Mouse (Mus musculus): ENCODE measurements around the gene Stxbp5l.
A peak's percentile ranks its signal among the peaks of the same experiment; 100 is the strongest.
"Not testable (repeated sequence)": the region's sequence is repeated elsewhere in the genome, so short reads cannot be mapped to it uniquely, and the experiment has no call there.

The Stxbp5l gene

GRCm38 (mm10) chr16:37355621-37356020 lies 29.1 kb downstream of the Stxbp5l start:
- DNase-seq (ENCODE audit: low read depth, low spot score) = no peak
- Histone ChIP-seq H3K27me3 (ENCODE audit: control insufficient read depth, insufficient read depth, low read length, poor library complexity, severe bottlenecking) (no peaks in the 10 kb centered on the region), H3K36me3 (ENCODE audit: control insufficient read depth, insufficient read depth, low read length, poor library complexity, severe bottlenecking) (no peaks in the 10 kb centered on the region)

- Histone ChIP-seq H3K27me3 (ENCODE audit: control insufficient read depth, insufficient read depth, low read length, poor library complexity, severe bottlenecking) (no peaks in the 10 kb centered on the region), H3K36me3 (ENCODE audit: control insufficient read depth, insufficient read depth, low read length, poor library complexity, severe bottlenecking) (no peaks in the 10 kb centered on the region)
- no peak for DNase-seq (ENCODE audit: low read depth, low spot score)
Measured at GRCm38 (mm10) chr16:37347092-37347491, 37.7 kb downstream of the Stxbp5l start.

DNA sequence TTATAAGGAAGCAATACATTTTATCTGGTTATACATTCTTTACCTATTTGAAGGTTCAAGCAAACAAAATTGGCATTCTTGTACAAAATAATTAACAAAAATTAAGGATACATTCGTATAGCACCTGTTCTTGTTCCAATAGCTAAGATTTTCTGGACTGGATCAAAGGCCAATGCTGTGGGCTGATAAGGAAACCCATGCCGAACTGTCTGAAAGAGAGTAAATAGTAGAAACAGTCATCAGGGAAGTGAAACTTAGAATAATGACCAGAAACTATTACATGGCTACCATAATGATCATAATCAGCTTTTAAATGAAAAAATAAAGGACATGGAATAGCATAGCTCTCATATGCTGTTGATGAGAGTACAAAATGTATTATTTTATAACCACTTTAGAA lies 39.8 kb downstream of the Stxbp5l start:
- no peaks in the 10 kb centered on the region for H3K36me3 ChIP-seq (ENCODE audit: control insufficient read depth, insufficient read depth, low read length, poor library complexity, severe bottlenecking)
- no peak for DNase-seq (ENCODE audit: low read depth, low spot score)
- H3K27me3 ChIP-seq (ENCODE audit: control insufficient read depth, insufficient read depth, low read length, poor library complexity, severe bottlenecking) = no peaks in the 10 kb centered on the region

- DNase-seq (ENCODE audit: low read depth, low spot score); H3K36me3 ChIP-seq (ENCODE audit: control insufficient read depth, insufficient read depth, low read length, poor library complexity, severe bottlenecking); H3K27me3 ChIP-seq (ENCODE audit: control insufficient read depth, insufficient read depth, low read length, poor library complexity, severe bottlenecking): not testable (repeated sequence)
Measured at GRCm38 (mm10) chr16:37341446-37341845, 43.3 kb downstream of the Stxbp5l start.

- no peak for DNase-seq (ENCODE audit: low read depth, low spot score)
- Histone ChIP-seq H3K27me3 (ENCODE audit: control insufficient read depth, insufficient read depth, low read length, poor library complexity, severe bottlenecking) (no peaks in the 10 kb centered on the region), H3K36me3 (ENCODE audit: control insufficient read depth, insufficient read depth, low read length, poor library complexity, severe bottlenecking) (no peaks in the 10 kb centered on the region)
Measured at GRCm38 (mm10) chr16:37338177-37338576, 46.6 kb downstream of the Stxbp5l start.

DNA sequence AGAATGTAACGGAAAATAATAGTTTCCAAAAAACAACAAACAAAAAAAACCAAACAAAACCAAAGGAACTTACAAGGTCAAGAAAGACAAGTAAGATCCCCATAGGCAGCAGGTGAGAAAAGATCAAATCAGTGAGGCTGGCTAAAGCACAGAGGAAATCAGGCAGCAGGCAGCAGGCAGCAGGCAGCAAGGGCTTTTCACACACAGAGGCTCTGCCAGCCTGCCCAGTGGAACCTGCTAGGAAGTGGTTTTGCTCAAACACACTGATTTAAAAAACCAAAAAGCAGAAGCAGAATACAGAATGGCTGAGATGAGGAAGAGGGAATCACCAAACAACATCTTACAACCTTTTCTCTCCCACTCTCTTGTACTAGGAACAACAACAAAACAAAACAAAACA lies 47.2 kb downstream of the Stxbp5l start:
- Histone ChIP-seq H3K36me3 (ENCODE audit: control insufficient read depth, insufficient read depth, low read length, poor library complexity, severe bottlenecking) (no peaks in the 10 kb centered on the region), H3K27me3 (ENCODE audit: control insufficient read depth, insufficient read depth, low read length, poor library complexity, severe bottlenecking) (no peaks in the 10 kb centered on the region)
- DNase-seq (ENCODE audit: low read depth, low spot score) = no peak

GRCm38 (mm10) chr16:37304441-37304840 lies 80.3 kb downstream of the Stxbp5l start:
- no peak for DNase-seq (ENCODE audit: low read depth, low spot score)
- Histone ChIP-seq H3K27me3 (ENCODE audit: control insufficient read depth, insufficient read depth, low read length, poor library complexity, severe bottlenecking) (no peaks in the 10 kb centered on the region), H3K36me3 (ENCODE audit: control insufficient read depth, insufficient read depth, low read length, poor library complexity, severe bottlenecking) (no peaks in the 10 kb centered on the region)

- DNase-seq (ENCODE audit: low read depth, low spot score) = no peak
- H3K27me3 ChIP-seq (ENCODE audit: control insufficient read depth, insufficient read depth, low read length, poor library complexity, severe bottlenecking) = no peaks in the 10 kb centered on the region
- H3K36me3 ChIP-seq (ENCODE audit: control insufficient read depth, insufficient read depth, low read length, poor library complexity, severe bottlenecking) = no peaks in the 10 kb centered on the region
Measured at GRCm38 (mm10) chr16:37292593-37292992, 92.2 kb downstream of the Stxbp5l start.

DNA sequence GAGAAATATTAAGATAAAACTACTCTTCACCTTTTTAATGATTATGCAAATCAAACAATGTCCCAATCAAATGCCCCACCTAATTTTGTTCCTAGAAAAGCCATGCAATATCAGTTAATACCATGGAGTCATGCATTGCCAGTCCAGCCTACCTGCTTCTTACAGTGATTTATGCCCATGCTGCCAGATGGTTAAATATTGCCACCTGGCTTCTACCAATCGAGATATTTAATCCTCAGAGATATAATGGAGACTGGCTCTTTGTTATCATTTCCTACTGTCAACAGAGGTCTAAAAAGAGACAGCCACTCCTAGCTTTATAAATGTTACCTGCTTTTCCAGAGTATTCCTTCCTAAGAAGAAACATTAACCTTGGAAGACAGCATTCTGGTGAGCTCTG lies 104.6 kb downstream of the Stxbp5l start:
- no peaks in the 10 kb centered on the region; the same call in 1 of the 2 replicates for H3K27me3 ChIP-seq (ENCODE audit: control insufficient read depth, insufficient read depth, low read length, poor library complexity, severe bottlenecking)
- no peak for DNase-seq (ENCODE audit: low read depth, low spot score)
- no peaks in the 10 kb centered on the region for H3K36me3 ChIP-seq (ENCODE audit: control insufficient read depth, insufficient read depth, low read length, poor library complexity, severe bottlenecking)

GRCm38 (mm10) chr16:37273681-37274080 lies 111.1 kb downstream of the Stxbp5l start:
- Histone ChIP-seq H3K27me3 (ENCODE audit: control insufficient read depth, insufficient read depth, low read length, poor library complexity, severe bottlenecking) (no peaks in the 10 kb centered on the region; the same call in 1 of the 2 replicates), H3K36me3 (ENCODE audit: control insufficient read depth, insufficient read depth, low read length, poor library complexity, severe bottlenecking) (no peaks in the 10 kb centered on the region)
- no peak for DNase-seq (ENCODE audit: low read depth, low spot score)

GRCm38 (mm10) chr16:37261678-37262077 lies 123.1 kb downstream of the Stxbp5l start:
- no peak for DNase-seq (ENCODE audit: low read depth, low spot score)
- no peaks in the 10 kb centered on the region for H3K27me3 ChIP-seq (ENCODE audit: control insufficient read depth, insufficient read depth, low read length, poor library complexity, severe bottlenecking)

GRCm38 (mm10) chr16:37219151-37219550 lies 165.6 kb downstream of the Stxbp5l start:
- DNase-seq (ENCODE audit: low read depth, low spot score) = no peak
- H3K36me3 ChIP-seq (ENCODE audit: control insufficient read depth, insufficient read depth, low read length, poor library complexity, severe bottlenecking) = no peaks in the 10 kb centered on the region
- H3K27me3 ChIP-seq (ENCODE audit: control insufficient read depth, insufficient read depth, low read length, poor library complexity, severe bottlenecking) = no peaks in the 10 kb centered on the region; the same call in 1 of the 2 replicates

More at GRCm38 (mm10) chr16:37261678-37262077, 123.1 kb downstream of the Stxbp5l start:
- no peaks in the 10 kb centered on the region for H3K36me3 ChIP-seq (ENCODE audit: control insufficient read depth, insufficient read depth, low read length, poor library complexity, severe bottlenecking)

DNA sequence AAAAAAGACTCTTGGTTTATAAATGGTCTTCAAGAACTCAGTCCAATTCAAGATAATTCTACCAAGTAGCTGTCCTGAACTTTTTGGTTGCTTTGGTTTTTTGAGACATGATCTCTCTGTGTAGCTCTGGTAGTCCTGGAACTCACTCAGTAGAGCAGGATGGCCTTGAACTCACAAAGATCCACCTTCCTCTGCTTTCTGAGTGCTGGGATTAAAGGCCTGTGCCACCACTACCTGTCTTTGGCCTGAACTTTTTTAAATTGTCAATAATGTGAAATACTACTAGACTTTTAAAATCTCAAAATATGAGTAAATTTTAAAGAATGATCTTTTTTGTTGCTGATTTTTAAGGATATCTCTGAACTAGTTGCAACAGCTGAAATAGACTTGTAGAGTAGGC lies 176.0 kb downstream of the Stxbp5l start:
- Histone ChIP-seq H3K27me3 (ENCODE audit: control insufficient read depth, insufficient read depth, low read length, poor library complexity, severe bottlenecking) (no peaks in the 10 kb centered on the region), H3K36me3 (ENCODE audit: control insufficient read depth, insufficient read depth, low read length, poor library complexity, severe bottlenecking) (no peaks in the 10 kb centered on the region)
- DNase-seq (ENCODE audit: low read depth, low spot score) = no peak

GRCm38 (mm10) chr16:37194152-37194551 lies 190.6 kb downstream of the Stxbp5l start:
- Histone ChIP-seq H3K27me3 (ENCODE audit: control insufficient read depth, insufficient read depth, low read length, poor library complexity, severe bottlenecking) (no peaks in the 10 kb centered on the region), H3K36me3 (ENCODE audit: control insufficient read depth, insufficient read depth, low read length, poor library complexity, severe bottlenecking) (no peaks in the 10 kb centered on the region)
- DNase-seq (ENCODE audit: low read depth, low spot score) = no peak

DNA sequence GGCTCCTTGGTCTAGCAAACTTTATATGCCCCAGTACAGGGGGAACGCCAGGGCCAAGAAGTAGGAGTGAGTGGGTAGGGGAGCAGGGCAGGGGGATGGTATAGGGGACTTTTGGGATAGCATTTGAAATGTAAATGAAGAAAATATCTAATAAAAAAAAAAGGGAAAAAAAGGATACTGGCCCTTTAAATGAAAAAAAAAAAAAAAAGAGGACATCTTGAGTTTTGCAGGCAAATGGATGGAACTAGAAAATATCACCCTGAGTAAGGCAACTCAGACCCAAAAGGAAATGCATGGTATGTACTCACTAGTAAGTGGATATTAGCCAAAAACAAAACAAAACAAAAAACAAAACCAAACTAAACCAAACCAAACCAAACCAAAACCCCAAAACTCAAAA lies 259.6 kb downstream of the Stxbp5l start:
- not testable (repeated sequence) for H3K36me3 ChIP-seq (ENCODE audit: control insufficient read depth, insufficient read depth, low read length, poor library complexity, severe bottlenecking); H3K27me3 ChIP-seq (ENCODE audit: control insufficient read depth, insufficient read depth, low read length, poor library complexity, severe bottlenecking); DNase-seq (ENCODE audit: low read depth, low spot score)

- no peaks in the 10 kb centered on the region for H3K27me3 ChIP-seq (ENCODE audit: control insufficient read depth, insufficient read depth, low read length, poor library complexity, severe bottlenecking)
- peak; percentile 23 for DNase-seq (ENCODE audit: low read depth, low spot score)
- H3K36me3 ChIP-seq (ENCODE audit: control insufficient read depth, insufficient read depth, low read length, poor library complexity, severe bottlenecking) = no peaks in the 10 kb centered on the region
Measured at GRCm38 (mm10) chr16:37109285-37109684, 275.5 kb downstream of the Stxbp5l start.
